Mouse (Mus musculus) heart, embryonic 14.5 days (tissue): Measurements from ENCODE around the gene Ralgps1. TPM values are rescaled to one million over a fixed set of nuclear protein-coding genes. Genes with fewer than 3 reads are reported as not detected.
A peak's percentile ranks its signal among the peaks of the same experiment; 100 is the strongest.

Source experiments
- ATAC-seq: fragments of 200-750 bp; cut with Nextera tagmentation; 2 replicates; pipeline ENCODE4 v1.8.0; 2017; ENCODE audit warnings: low read depth, moderate TSS enrichment; ENCODE audit not compliant: insufficient number of reproducible peaks, insufficient read depth, low FRiP score
- H3K27ac ChIP-seq, 2 experiments: fragments of 200-500 bp in 1 of 2; fragments of 300-500 bp in 1 of 2; sonication (generic) in 1 of 2; replicated peaks in 1 of 2; 2 replicates each; pipeline ENCODE4 v1.5.1; 2012 to 2014; ENCODE audit warnings: low read depth in 2 of 2, low read length in 2 of 2, control low read depth in 1 of 2, mild to moderate bottlenecking in 1 of 2, mixed read lengths in 1 of 2; ENCODE audit not compliant: control insufficient read depth in 1 of 2, insufficient read depth in 1 of 2
- H3K27me3 ChIP-seq: fragments of 300-500 bp; sonication (generic); 2 replicates; pipeline ENCODE4 v1.6.1; 2014; ENCODE audit warnings: mild to moderate bottlenecking, low read length, control low read depth; ENCODE audit not compliant: control insufficient read depth, insufficient read depth
- H3K36me3 ChIP-seq: fragments of 300-500 bp; sonication (generic); 2 replicates; pipeline ENCODE4 v1.6.1; 2014; ENCODE audit warnings: mild to moderate bottlenecking, control low read depth, low read length, mixed read lengths; ENCODE audit not compliant: control insufficient read depth, insufficient read depth
- H3K4me1 ChIP-seq, 2 experiments: fragments of 200-500 bp in 1 of 2; fragments of 300-500 bp in 1 of 2; sonication (generic) in 1 of 2; 2 replicates each; pipeline ENCODE4 v1.6.1; 2012 to 2014; ENCODE audit warnings: low read length in 2 of 2, control low read depth in 1 of 2, mixed read lengths in 1 of 2; ENCODE audit not compliant: control insufficient read depth in 2 of 2, insufficient read depth in 2 of 2
- H3K4me2 ChIP-seq: fragments of 300-500 bp; sonication (generic); 2 replicates; pipeline ENCODE4 v1.6.1; 2014; ENCODE audit warnings: mild to moderate bottlenecking, low read length
- H3K4me3 ChIP-seq, 2 experiments: fragments of 200-500 bp in 1 of 2; fragments of 300-500 bp in 1 of 2; sonication (generic) in 1 of 2; 2 replicates each; pipeline ENCODE4 v1.5.1; 2012 to 2014; ENCODE audit warnings: low read length in 2 of 2, mild to moderate bottlenecking in 2 of 2, control low read depth in 1 of 2, low read depth in 1 of 2, moderate library complexity in 1 of 2; ENCODE audit not compliant: control insufficient read depth in 1 of 2, insufficient read depth in 1 of 2
- H3K9ac ChIP-seq: fragments of 300-500 bp; sonication (generic); 2 replicates; pipeline ENCODE4 v1.6.1; 2014; ENCODE audit warnings: mild to moderate bottlenecking, low read length
- H3K9me3 ChIP-seq: fragments of 300-500 bp; sonication (generic); 2 replicates; pipeline ENCODE4 v1.6.1; 2016; ENCODE audit warnings: low read length, control low read depth; ENCODE audit not compliant: control insufficient read depth
- WGBS: fragments of 180-500 bp; shearing (Covaris S2); extraction: QIAGEN DNeasy Blood & Tissue Kit; methylation state at CpG from one replicate; pipeline ENCODE4 v1.1.7; 2014; 5-methylcytosine and 5-hydroxymethylcytosine counted together
- polyA plus RNA-seq: library from polyadenylated mRNA; unstranded; fragments of >200 nt; fragmentation: Nextera tagmentation; extraction: Ambion mirVana; gene quantifications from 2 replicates; pipeline ENCODE4 v1.2.1, GENCODE M21; 2014

Gene Ralgps1
- polyA plus RNA-seq, 1 experiment from 2014 or later, result 6.7 TPM

GRCm38 (mm10) chr2:33280525-33280924 is 90.8 kb downstream of the Ralgps1 start:
- Histone ChIP-seq H3K9me3 (no peaks in the 10 kb centered on the region), H3K27me3 (no peaks in the 10 kb centered on the region), H3K4me2 (no peak overlapping the region), H3K4me3 (no peak overlapping the region), H3K36me3 (no peaks in the 10 kb centered on the region), H3K4me1 (peaks cover 3 to 8% of the 10 kb centered on the region in 2 experiments; a peak in 3 of 4 replicates), H3K27ac (no peak overlapping the region), H3K9ac (no peak overlapping the region)
- WGBS, result 76% methylated on average over 2 of the region's 2 CpGs
- ATAC-seq, result no peak

- no peaks in the 10 kb centered on the region for H3K9me3 ChIP-seq
- no peaks in the 10 kb centered on the region for H3K27me3 ChIP-seq
- ATAC-seq, result no peak
- peaks cover 3 to 9% of the 10 kb centered on the region in 2 experiments; a peak in 3 of 4 replicates for H3K4me1 ChIP-seq
- WGBS, result 91% methylated on average over 10 of the region's 10 CpGs
- no peaks in the 10 kb centered on the region for H3K36me3 ChIP-seq
- no peak overlapping the region for H3K4me2 ChIP-seq
- H3K4me3 ChIP-seq, result no peak overlapping the region
- H3K9ac ChIP-seq, result no peak overlapping the region
- H3K27ac ChIP-seq, result no peak overlapping the region
Measured at GRCm38 (mm10) chr2:33279758-33280157, 91.5 kb downstream of the Ralgps1 start.

- ATAC-seq, result no peak
- Histone ChIP-seq H3K36me3 (no peaks in the 10 kb centered on the region), H3K27ac (no peak overlapping the region), H3K4me2 (no peak overlapping the region), H3K4me1 (peaks cover 3 to 20% of the 10 kb centered on the region in 2 experiments; a peak in 3 of 4 replicates), H3K9ac (no peak overlapping the region), H3K9me3 (no peaks in the 10 kb centered on the region), H3K27me3 (no peaks in the 10 kb centered on the region), H3K4me3 (no peak overlapping the region)
- WGBS, result 82% methylated on average over 12 of the region's 12 CpGs
Measured at GRCm38 (mm10) chr2:33274719-33275490, 96.4 kb downstream of the Ralgps1 start.

- no peak overlapping the region for H3K9ac ChIP-seq
- peak overlapping the region in 1 of 2 experiments; percentile 50; a peak in 3 of 4 replicates for H3K27ac ChIP-seq
- no peak overlapping the region for H3K4me2 ChIP-seq
- no peak for ATAC-seq
- H3K9me3 ChIP-seq, result no peaks in the 10 kb centered on the region
- no peaks in the 10 kb centered on the region for H3K36me3 ChIP-seq
- 54% methylated on average over 4 of the region's 4 CpGs for WGBS
- no peak overlapping the region for H3K4me3 ChIP-seq
- no peaks in the 10 kb centered on the region for H3K27me3 ChIP-seq
- peaks cover 17 to 38% of the 10 kb centered on the region in 2 experiments for H3K4me1 ChIP-seq
Measured at GRCm38 (mm10) chr2:33272665-33273439, 98.4 kb downstream of the Ralgps1 start.

- WGBS, result 52% methylated on average over 1 of the region's 1 CpGs
- Histone ChIP-seq H3K4me2 (no peak overlapping the region), H3K4me1 (peaks cover 24 to 46% of the 10 kb centered on the region in 2 experiments), H3K9me3 (no peaks in the 10 kb centered on the region), H3K9ac (no peak overlapping the region), H3K36me3 (no peaks in the 10 kb centered on the region), H3K4me3 (no peak overlapping the region), H3K27ac (peak overlapping the region in 1 of 2 experiments; percentile 25; a peak in 1 of 4 replicates), H3K27me3 (no peaks in the 10 kb centered on the region)
- no peak for ATAC-seq
Measured at GRCm38 (mm10) chr2:33271511-33271910, 99.8 kb downstream of the Ralgps1 start.

DNA sequence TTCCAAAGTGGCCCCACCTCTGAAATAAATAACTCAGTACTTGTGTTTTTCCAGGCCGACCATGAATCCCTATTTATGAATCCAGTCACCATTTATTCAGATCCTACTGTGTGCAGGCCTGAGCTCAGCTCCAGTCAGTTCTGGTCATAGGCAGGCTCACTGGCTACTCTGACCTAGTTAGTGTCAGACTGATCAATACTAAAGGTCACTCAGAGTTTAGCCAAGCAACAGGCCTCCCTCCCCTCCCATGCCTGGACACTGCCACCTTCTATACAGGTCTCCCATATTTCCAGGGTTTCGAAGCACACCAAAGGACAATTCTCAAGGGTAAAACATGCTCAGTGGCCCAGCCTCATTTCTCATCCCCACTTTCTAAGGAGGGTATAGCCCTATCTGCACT is 100.7 kb downstream of the Ralgps1 start:
- no peak for ATAC-seq
- peaks cover 25 to 55% of the 10 kb centered on the region in 2 experiments for H3K4me1 ChIP-seq
- no peak overlapping the region for H3K4me3 ChIP-seq
- WGBS, result 90% methylated on average over 2 of the region's 2 CpGs
- no peak overlapping the region for H3K9ac ChIP-seq
- H3K27me3 ChIP-seq, result no peaks in the 10 kb centered on the region
- no peak overlapping the region for H3K4me2 ChIP-seq
- H3K27ac ChIP-seq, result no peak overlapping the region
- H3K36me3 ChIP-seq, result no peaks in the 10 kb centered on the region
- no peaks in the 10 kb centered on the region for H3K9me3 ChIP-seq

GRCm38 (mm10) chr2:33269132-33269493 is 102.2 kb downstream of the Ralgps1 start:
- H3K36me3 ChIP-seq, result no peaks in the 10 kb centered on the region
- H3K4me1 ChIP-seq, result peaks cover 32 to 62% of the 10 kb centered on the region in 2 experiments
- peak overlapping the region; percentile 54; the same call in 1 of the 2 replicates for H3K9ac ChIP-seq
- no peaks in the 10 kb centered on the region for H3K27me3 ChIP-seq
- no peaks in the 10 kb centered on the region for H3K9me3 ChIP-seq
- H3K27ac ChIP-seq, result peak overlapping the region; percentile 90 to 94
- H3K4me3 ChIP-seq, result no peak overlapping the region
- WGBS, result 62% methylated on average over 2 of the region's 2 CpGs
- ATAC-seq, result no peak
- H3K4me2 ChIP-seq, result no peak overlapping the region
